Mouse (Mus musculus) spleen, postnatal 14 days (tissue): ENCODE data around the gene Kank2.

Experiments used
- DNase-seq, 2 experiments: peaks; one replicate each; pipeline ENCODE4 v3.0.0; 2021 to 2022; ENCODE audit warnings: low spot score in 2 of 2

Kank2 gene

GRCm38 (mm10) chr9:21750370-21750769, 48.2 kb downstream of the Kank2 start:
- no peak for DNase-seq

GRCm38 (mm10) chr9:21749382-21750118, 49.0 kb downstream of the Kank2 start:
- no peak for DNase-seq

- no peak for DNase-seq
Observed at GRCm38 (mm10) chr9:21748491-21748890, 50.1 kb downstream of the Kank2 start.

- no peak for DNase-seq
Observed at GRCm38 (mm10) chr9:21748033-21748432, 50.5 kb downstream of the Kank2 start.

- DNase-seq, result no peak
Observed at GRCm38 (mm10) chr9:21747238-21747774, 51.2 kb downstream of the Kank2 start.

- DNase-seq, result no peak
Observed at GRCm38 (mm10) chr9:21741514-21741913, 57.0 kb downstream of the Kank2 start.

- no peak for DNase-seq
Observed at GRCm38 (mm10) chr9:21740427-21740826, 58.1 kb downstream of the Kank2 start.

GRCm38 (mm10) chr9:21738776-21739175, 59.8 kb downstream of the Kank2 start:
- no peak for DNase-seq

GRCm38 (mm10) chr9:21737188-21737587, 61.4 kb downstream of the Kank2 start:
- no peak for DNase-seq

- no peak for DNase-seq
Observed at GRCm38 (mm10) chr9:21736580-21736979, 62.0 kb downstream of the Kank2 start.

GRCm38 (mm10) chr9:21735126-21735525, 63.4 kb downstream of the Kank2 start:
- DNase-seq, result no peak

GRCm38 (mm10) chr9:21733989-21734388, 64.6 kb downstream of the Kank2 start:
- DNase-seq, result no peak

GRCm38 (mm10) chr9:21733446-21733845, 65.1 kb downstream of the Kank2 start:
- DNase-seq, result no peak

GRCm38 (mm10) chr9:21732288-21732687, 66.3 kb downstream of the Kank2 start:
- DNase-seq, result no peak

- DNase-seq, result no peak
Observed at GRCm38 (mm10) chr9:21729264-21729663, 69.3 kb downstream of the Kank2 start.

- DNase-seq, result no peak
Observed at GRCm38 (mm10) chr9:21728261-21728832, 70.2 kb downstream of the Kank2 start.

GRCm38 (mm10) chr9:21726218-21726975, 72.1 kb downstream of the Kank2 start:
- DNase-seq, result no peak

GRCm38 (mm10) chr9:21725224-21726121, 73.1 kb downstream of the Kank2 start:
- DNase-seq, result no peak

- DNase-seq, result peak; percentile 64 to 66
Observed at GRCm38 (mm10) chr9:21724147-21724536, 74.4 kb downstream of the Kank2 start.

- DNase-seq, result peak; percentile 28 to 44
Observed at GRCm38 (mm10) chr9:21723377-21724146, 75.0 kb downstream of the Kank2 start, which contains the start of gene Ldlr. TSS of gene Ldlr (plus strand) at chr9:21723483.

GRCm38 (mm10) chr9:21721036-21721435, 77.5 kb downstream of the Kank2 start:
- no peak for DNase-seq
